Mouse (Mus musculus): ENCODE measurements around the gene 6430628N08Rik. TPM values are rescaled to one million over a fixed set of nuclear protein-coding genes. Genes with fewer than 3 reads are reported as not detected.

The 6430628N08Rik gene
- polyA plus RNA-seq, 1 experiment from 2014 or later = 0.50 TPM

DNA sequence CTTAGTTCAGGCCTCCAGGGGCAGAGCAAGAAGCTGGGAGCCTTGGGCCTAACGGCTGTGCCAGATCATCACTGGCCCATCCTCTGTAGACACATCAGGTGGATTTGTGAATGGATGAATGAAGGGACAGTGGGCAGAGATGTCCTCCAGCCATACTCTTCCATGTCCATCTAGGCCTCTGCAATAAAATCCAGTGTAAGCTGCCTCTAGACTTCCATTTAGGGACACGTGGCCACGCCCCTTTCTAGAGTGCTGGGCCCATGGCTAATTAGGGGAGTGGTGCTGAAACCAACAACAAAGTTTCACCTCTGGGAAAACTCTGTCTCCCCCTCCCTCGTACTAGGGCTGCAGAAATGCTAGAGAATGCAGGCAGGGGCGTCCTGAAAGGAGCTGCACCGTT lies 399 bp upstream of the 6430628N08Rik start:
- peaks cover 54% of the 10 kb centered on the region for H3K27me3 ChIP-seq
- no peaks in the 10 kb centered on the region for H3K36me3 ChIP-seq
- peak overlapping the region; percentile 57 for H3K4me2 ChIP-seq (replicated peaks)
- ATAC-seq (ENCODE audit: low FRiP score, low read depth) = peak; percentile 45
- 13% methylated on average over 6 of the region's 6 CpGs for WGBS
- H3K9ac ChIP-seq (replicated peaks) = peak overlapping the region; percentile 12
- peak overlapping the region; percentile 34 for H3K4me3 ChIP-seq
- no peaks in the 10 kb centered on the region for H3K9me3 ChIP-seq
- H3K27ac ChIP-seq (replicated peaks) = no peak overlapping the region
- H3K4me1 ChIP-seq = peaks cover 10% of the 10 kb centered on the region

- Histone ChIP-seq H3K4me2 (replicated peaks) (no peak overlapping the region), H3K9ac (replicated peaks) (no peak overlapping the region), H3K9me3 (no peaks in the 10 kb centered on the region), H3K4me3 (no peak overlapping the region), H3K27me3 (peaks cover 86% of the 10 kb centered on the region), H3K27ac (replicated peaks) (no peak overlapping the region), H3K36me3 (no peaks in the 10 kb centered on the region), H3K4me1 (peaks cover 19% of the 10 kb centered on the region)
- WGBS = 9% methylated on average over 3 of the region's 3 CpGs
- no peak for ATAC-seq (ENCODE audit: low FRiP score, low read depth)
Observed at GRCm38 (mm10) chr4:115894281-115894680, 3.8 kb downstream of the 6430628N08Rik start.

- WGBS = under 1% methylated on average over 56 of the region's 56 CpGs
- Histone ChIP-seq H3K4me1 (peaks cover 9% of the 10 kb centered on the region), H3K4me3 (peak overlapping the region; percentile 49), H3K9me3 (no peaks in the 10 kb centered on the region), H3K27me3 (peaks cover 86% of the 10 kb centered on the region), H3K4me2 (replicated peaks) (peak overlapping the region; percentile 95), H3K36me3 (no peaks in the 10 kb centered on the region), H3K27ac (replicated peaks) (no peak overlapping the region), H3K9ac (replicated peaks) (peak overlapping the region; percentile 65)
- ATAC-seq (ENCODE audit: low FRiP score, low read depth) = peak; percentile 83
Observed at GRCm38 (mm10) chr4:115897901-115898631, 7.6 kb downstream of the 6430628N08Rik start.

GRCm38 (mm10) chr4:115902816-115903215 lies 12.4 kb downstream of the 6430628N08Rik start:
- H3K4me2 ChIP-seq (replicated peaks) = no peak overlapping the region
- WGBS = 18% methylated on average over 5 of the region's 5 CpGs
- peaks cover 96% of the 10 kb centered on the region for H3K27me3 ChIP-seq
- H3K9me3 ChIP-seq = no peaks in the 10 kb centered on the region
- H3K36me3 ChIP-seq = no peaks in the 10 kb centered on the region
- H3K9ac ChIP-seq (replicated peaks) = no peak overlapping the region
- H3K27ac ChIP-seq (replicated peaks) = no peak overlapping the region
- peaks cover 29% of the 10 kb centered on the region for H3K4me1 ChIP-seq
- H3K4me3 ChIP-seq = no peak overlapping the region
- ATAC-seq (ENCODE audit: low FRiP score, low read depth) = no peak

DNA sequence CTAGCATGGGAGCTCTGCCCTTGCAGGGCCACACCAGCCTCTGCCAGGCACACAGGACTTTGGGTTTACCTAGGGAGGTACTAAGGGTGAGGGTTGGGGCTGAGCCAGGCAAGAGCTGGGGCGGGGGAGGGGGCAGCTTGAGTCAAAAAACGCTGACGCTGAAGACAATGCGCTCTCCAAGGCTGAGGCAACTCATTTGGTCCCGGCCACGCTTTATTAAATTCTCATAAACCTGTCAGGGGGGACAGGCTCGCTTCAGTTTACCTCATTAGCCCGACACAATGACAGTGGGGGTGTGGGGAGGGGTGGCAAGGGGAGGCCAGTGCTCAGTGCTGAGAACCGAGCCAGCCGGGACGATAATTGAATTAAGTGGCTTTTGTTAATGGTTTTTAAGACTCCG lies 13.9 kb downstream of the 6430628N08Rik start:
- Histone ChIP-seq H3K4me1 (peaks cover 30% of the 10 kb centered on the region), H3K4me2 (replicated peaks) (no peak overlapping the region), H3K4me3 (no peak overlapping the region), H3K27ac (replicated peaks) (no peak overlapping the region), H3K27me3 (peaks cover 88% of the 10 kb centered on the region), H3K36me3 (no peaks in the 10 kb centered on the region), H3K9ac (replicated peaks) (0 out of 2 replicates have a peak overlapping the region, but pooled peaks have one; percentile 17), H3K9me3 (no peaks in the 10 kb centered on the region)
- 1% methylated on average over 12 of the region's 12 CpGs for WGBS
- peak; percentile 46; the same call in 1 of the 2 replicates for ATAC-seq (ENCODE audit: low FRiP score, low read depth)

- peaks cover 30% of the 10 kb centered on the region for H3K4me1 ChIP-seq
- H3K27ac ChIP-seq (replicated peaks) = no peak overlapping the region
- H3K4me2 ChIP-seq (replicated peaks) = peak overlapping the region; percentile 12; the same call in 1 of the 2 replicates
- no peaks in the 10 kb centered on the region for H3K9me3 ChIP-seq
- no peak overlapping the region for H3K4me3 ChIP-seq
- ATAC-seq (ENCODE audit: low FRiP score, low read depth) = peak; percentile 78
- H3K9ac ChIP-seq (replicated peaks) = no peak overlapping the region
- WGBS = 0% methylated on average over 7 of the region's 7 CpGs
- H3K27me3 ChIP-seq = peaks cover 82% of the 10 kb centered on the region
- no peaks in the 10 kb centered on the region for H3K36me3 ChIP-seq
Observed at GRCm38 (mm10) chr4:115905701-115906100, 15.2 kb downstream of the 6430628N08Rik start.

DNA sequence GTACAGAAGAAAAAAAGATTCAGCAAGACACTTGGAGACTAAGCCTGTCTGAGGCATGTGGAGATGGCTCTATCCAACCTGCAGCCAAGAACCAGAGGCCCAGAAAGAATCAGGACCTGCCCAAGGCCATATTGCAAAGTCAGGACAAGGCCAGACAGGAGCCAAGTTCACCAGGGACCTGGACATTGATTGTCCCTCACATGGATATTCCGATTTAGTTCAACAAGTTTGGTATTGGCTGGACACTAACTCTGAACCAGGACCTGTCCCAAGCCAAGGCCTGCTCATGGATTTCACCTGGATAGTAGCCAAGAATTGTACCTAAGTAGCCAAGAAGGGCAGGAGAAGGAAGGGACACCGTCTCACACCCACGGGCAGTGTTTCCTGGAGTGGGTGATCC lies 16.3 kb downstream of the 6430628N08Rik start:
- Histone ChIP-seq H3K9me3 (no peaks in the 10 kb centered on the region), H3K27me3 (peaks cover 83% of the 10 kb centered on the region), H3K27ac (replicated peaks) (no peak overlapping the region), H3K4me1 (peaks cover 38% of the 10 kb centered on the region), H3K4me2 (replicated peaks) (no peak overlapping the region), H3K4me3 (no peak overlapping the region), H3K9ac (replicated peaks) (no peak overlapping the region), H3K36me3 (no peaks in the 10 kb centered on the region)
- WGBS = 88% methylated on average over 3 of the region's 3 CpGs
- ATAC-seq (ENCODE audit: low FRiP score, low read depth) = no peak

- Histone ChIP-seq H3K4me2 (replicated peaks) (no peak overlapping the region), H3K9ac (replicated peaks) (no peak overlapping the region), H3K4me1 (peaks cover 43% of the 10 kb centered on the region), H3K4me3 (no peak overlapping the region), H3K9me3 (no peaks in the 10 kb centered on the region), H3K27ac (replicated peaks) (no peak overlapping the region), H3K27me3 (peaks cover 75% of the 10 kb centered on the region), H3K36me3 (no peaks in the 10 kb centered on the region)
- ATAC-seq (ENCODE audit: low FRiP score, low read depth) = no peak
- 81% methylated on average over 1 of the region's 1 CpGs for WGBS
Observed at GRCm38 (mm10) chr4:115907994-115908393, 17.5 kb downstream of the 6430628N08Rik start.

DNA sequence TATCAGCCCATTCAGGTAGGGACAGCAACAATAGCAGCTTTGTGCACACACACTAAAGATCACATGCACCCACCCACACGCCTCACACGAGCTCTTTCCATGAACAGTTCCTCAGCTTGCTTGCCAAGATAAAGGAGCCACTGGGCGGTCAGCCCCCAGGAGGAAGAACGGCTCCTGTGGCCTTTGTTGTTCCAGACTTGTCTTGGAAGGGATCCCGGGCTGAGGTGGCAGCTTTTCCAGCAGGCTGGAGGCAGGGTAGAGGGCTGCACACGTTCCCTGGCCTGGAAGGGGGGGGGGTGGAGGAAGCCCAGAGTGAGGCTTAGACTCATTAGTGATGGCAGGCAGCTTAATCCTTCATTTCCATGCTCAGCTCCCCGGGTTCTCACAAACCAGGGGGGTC lies 18.2 kb downstream of the 6430628N08Rik start:
- ATAC-seq (ENCODE audit: low FRiP score, low read depth) = peak; percentile 63
- peaks cover 76% of the 10 kb centered on the region for H3K27me3 ChIP-seq
- no peak overlapping the region for H3K27ac ChIP-seq (replicated peaks)
- WGBS = 7% methylated on average over 7 of the region's 7 CpGs
- H3K4me2 ChIP-seq (replicated peaks) = no peak overlapping the region
- no peaks in the 10 kb centered on the region for H3K9me3 ChIP-seq
- H3K4me3 ChIP-seq = no peak overlapping the region
- no peak overlapping the region for H3K9ac ChIP-seq (replicated peaks)
- H3K36me3 ChIP-seq = no peaks in the 10 kb centered on the region
- peaks cover 43% of the 10 kb centered on the region for H3K4me1 ChIP-seq

DNA sequence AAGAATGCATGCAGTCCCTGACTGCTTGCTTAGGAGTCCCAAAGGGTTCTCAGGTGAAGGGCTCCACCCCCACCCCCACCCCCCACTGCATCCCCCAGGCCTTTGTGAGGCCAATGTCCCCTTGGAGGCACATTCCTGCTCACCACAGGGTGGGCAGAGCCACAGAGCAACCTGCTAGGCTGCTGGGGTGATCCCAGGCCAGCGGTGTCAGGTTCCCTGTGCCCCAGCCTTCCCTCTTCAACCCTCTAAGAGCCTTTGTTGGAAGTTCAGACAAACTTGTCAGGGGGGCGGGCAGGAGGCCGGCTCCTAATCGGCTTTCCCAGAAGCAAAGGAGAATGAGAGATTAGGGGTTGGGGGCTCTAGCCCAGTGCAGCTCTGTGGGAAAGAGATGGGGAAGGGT lies 21.1 kb downstream of the 6430628N08Rik start:
- Histone ChIP-seq H3K9ac (replicated peaks) (no peak overlapping the region), H3K36me3 (no peaks in the 10 kb centered on the region), H3K27ac (replicated peaks) (peak overlapping the region; percentile 35; the same call in 1 of the 2 replicates), H3K27me3 (peaks cover 52% of the 10 kb centered on the region), H3K4me1 (peaks cover 20% of the 10 kb centered on the region), H3K4me2 (replicated peaks) (no peak overlapping the region), H3K9me3 (no peaks in the 10 kb centered on the region), H3K4me3 (no peak overlapping the region)
- ATAC-seq (ENCODE audit: low FRiP score, low read depth) = peak; percentile 55
- WGBS = 0% methylated on average over 4 of the region's 4 CpGs

GRCm38 (mm10) chr4:115919911-115920310 lies 29.4 kb downstream of the 6430628N08Rik start:
- H3K27ac ChIP-seq (replicated peaks) = no peak overlapping the region
- no peaks in the 10 kb centered on the region for H3K9me3 ChIP-seq
- 74% methylated on average over 16 of the region's 16 CpGs for WGBS
- H3K4me1 ChIP-seq = no peaks in the 10 kb centered on the region
- no peak overlapping the region for H3K9ac ChIP-seq (replicated peaks)
- no peak overlapping the region for H3K4me2 ChIP-seq (replicated peaks)
- no peak overlapping the region for H3K4me3 ChIP-seq
- no peak for ATAC-seq (ENCODE audit: low FRiP score, low read depth)
- H3K36me3 ChIP-seq = peaks cover 36% of the 10 kb centered on the region
- H3K27me3 ChIP-seq = peaks cover 27% of the 10 kb centered on the region

GRCm38 (mm10) chr4:115922688-115923087 lies 32.2 kb downstream of the 6430628N08Rik start:
- Histone ChIP-seq H3K4me3 (no peak overlapping the region), H3K9me3 (no peaks in the 10 kb centered on the region), H3K4me1 (no peaks in the 10 kb centered on the region), H3K36me3 (peaks cover 35% of the 10 kb centered on the region), H3K4me2 (replicated peaks) (no peak overlapping the region), H3K27me3 (peaks cover 26% of the 10 kb centered on the region), H3K9ac (replicated peaks) (no peak overlapping the region), H3K27ac (replicated peaks) (no peak overlapping the region)
- WGBS = 90% methylated on average over 5 of the region's 5 CpGs
- ATAC-seq (ENCODE audit: low FRiP score, low read depth) = no peak
